Mouse (Mus musculus) spleen, adult 2 months (tissue): ENCODE measurements around the gene Polr3f. TPM values are rescaled to one million over a fixed set of nuclear protein-coding genes. Genes with fewer than 3 reads are reported as not detected.

Experiments used
- DNase-seq, 2 experiments: peaks; one replicate each; pipeline versions ENCODE4 v3.0.0 to v3.0.0-alpha.2; 2012 to 2021; ENCODE audit warnings: low spot score in 2 of 2, low read depth in 1 of 2
- H3K27ac ChIP-seq: fragments of 200-500 bp; 2 replicates; pipeline ENCODE4 v1.5.1; 2012; ENCODE audit warnings: low read length, inconsistent platforms; ENCODE audit not compliant: insufficient read depth
- H3K27me3 ChIP-seq: fragments of 200-500 bp; 2 replicates; pipeline ENCODE4 v1.6.1; 2012; ENCODE audit warnings: mild to moderate bottlenecking, moderate library complexity, low read length, inconsistent platforms; ENCODE audit not compliant: control insufficient read depth, insufficient read depth
- H3K36me3 ChIP-seq: fragments of 200-500 bp; 2 replicates; pipeline ENCODE4 v1.6.1; 2012; ENCODE audit warnings: mild to moderate bottlenecking, low read length, inconsistent platforms; ENCODE audit not compliant: control insufficient read depth, insufficient read depth
- H3K4me1 ChIP-seq: fragments of 200-500 bp; 2 replicates; pipeline ENCODE4 v1.6.1; 2011; ENCODE audit warnings: inconsistent platforms; ENCODE audit not compliant: control insufficient read depth, insufficient read depth, insufficient read length
- H3K4me3 ChIP-seq: fragments of 200-500 bp; 2 replicates; pipeline ENCODE4 v1.5.1; 2011; ENCODE audit warnings: mild to moderate bottlenecking, inconsistent platforms; ENCODE audit not compliant: insufficient read depth, insufficient read length; ENCODE audit errors: extremely low read depth
- CTCF ChIP-seq: fragments of 200-500 bp; IDR thresholded peaks from 2 replicates; pipeline ENCODE4 v1.5.1; 2011; ENCODE audit warnings: mild to moderate bottlenecking, inconsistent platforms; ENCODE audit not compliant: insufficient read depth, insufficient read length, insufficient replicate concordance; ENCODE audit errors: extremely low read depth
- POLR2A ChIP-seq: fragments of 200-500 bp; IDR thresholded peaks from 2 replicates; pipeline ENCODE4 v1.6.1; 2011; ENCODE audit warnings: low read depth, low read length, inconsistent platforms
- WGBS: fragments of 180-500 bp; shearing (Covaris S2); methylation state at CpG from one replicate; pipeline ENCODE4 v1.1.7; 2018; 5-methylcytosine and 5-hydroxymethylcytosine counted together
- polyA plus RNA-seq: library from polyadenylated mRNA; depleted of rRNA; stranded (reverse); fragments of >200 nt; gene quantifications from 2 replicates; pipeline ENCODE4 v1.2.3, GENCODE M21; 2012

The Polr3f gene
- polyA plus RNA-seq, 1 experiment: 4.8 TPM

DNA sequence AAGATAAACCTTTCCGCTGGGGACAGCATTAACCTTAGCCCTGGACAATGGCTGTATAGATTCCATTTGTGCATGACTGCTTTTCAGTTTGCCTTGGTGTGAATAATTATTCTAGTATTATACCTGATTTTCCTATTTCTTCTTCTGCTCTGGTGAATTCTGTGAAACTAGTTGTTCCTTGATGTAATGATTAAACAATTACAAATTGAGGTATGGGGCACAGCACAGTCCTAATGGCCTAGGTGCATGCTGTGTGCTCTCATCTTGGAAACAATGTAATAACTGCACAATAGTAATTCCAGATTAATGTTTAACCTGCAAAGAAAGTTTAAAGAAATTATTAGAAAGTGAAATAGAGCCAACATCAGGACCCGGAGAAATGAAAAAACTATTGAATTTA is 17.5 kb downstream of the Polr3f start:
- Histone ChIP-seq H3K4me1 (no peaks in the 10 kb centered on the region), H3K27ac (no peak overlapping the region), H3K4me3 (no peak overlapping the region), H3K36me3 (peaks cover 7% of the 10 kb centered on the region; the same call in 1 of the 2 replicates), H3K27me3 (no peaks in the 10 kb centered on the region)
- WGBS: 94% methylated on average over 2 of the region's 2 CpGs
- no peak for TF ChIP-seq CTCF
- no peak for TF ChIP-seq POLR2A
- DNase-seq: no peak

DNA sequence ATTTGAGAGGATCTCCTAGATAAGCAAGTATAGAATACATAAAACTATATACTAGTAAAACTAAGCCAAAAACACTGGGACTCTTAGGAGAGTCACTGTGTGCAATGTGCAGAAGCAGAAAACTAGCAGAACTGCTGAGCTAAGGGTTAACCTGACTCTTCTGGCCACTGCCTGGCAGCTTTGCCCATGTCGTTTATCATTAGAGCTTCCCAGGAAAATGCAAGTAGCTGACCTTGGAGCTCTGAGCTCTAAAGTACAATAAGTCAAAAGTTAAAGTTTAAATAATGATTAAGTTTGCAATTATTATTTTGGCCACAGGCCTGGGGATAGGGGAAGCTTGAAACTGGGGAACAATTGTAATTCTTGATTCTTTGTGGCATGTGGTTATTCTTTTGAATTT is 18.0 kb downstream of the Polr3f start:
- 66% methylated on average over 1 of the region's 1 CpGs for WGBS
- no peak for DNase-seq
- Histone ChIP-seq H3K4me3 (no peak overlapping the region), H3K27me3 (no peaks in the 10 kb centered on the region), H3K4me1 (no peaks in the 10 kb centered on the region), H3K27ac (no peak overlapping the region), H3K36me3 (peaks cover 7% of the 10 kb centered on the region; the same call in 1 of the 2 replicates)
- no peak for TF ChIP-seq CTCF
- TF ChIP-seq POLR2A: no peak

GRCm38 (mm10) chr2:144547559-144547958 is 20.0 kb downstream of the Polr3f start:
- Histone ChIP-seq H3K4me3 (no peak overlapping the region), H3K27ac (no peak overlapping the region), H3K36me3 (peaks cover 6% of the 10 kb centered on the region; the same call in 1 of the 2 replicates), H3K27me3 (no peaks in the 10 kb centered on the region), H3K4me1 (no peaks in the 10 kb centered on the region)
- 85% methylated on average over 4 of the region's 4 CpGs for WGBS
- DNase-seq: no peak
- TF ChIP-seq CTCF: no peak
- no peak for TF ChIP-seq POLR2A

DNA sequence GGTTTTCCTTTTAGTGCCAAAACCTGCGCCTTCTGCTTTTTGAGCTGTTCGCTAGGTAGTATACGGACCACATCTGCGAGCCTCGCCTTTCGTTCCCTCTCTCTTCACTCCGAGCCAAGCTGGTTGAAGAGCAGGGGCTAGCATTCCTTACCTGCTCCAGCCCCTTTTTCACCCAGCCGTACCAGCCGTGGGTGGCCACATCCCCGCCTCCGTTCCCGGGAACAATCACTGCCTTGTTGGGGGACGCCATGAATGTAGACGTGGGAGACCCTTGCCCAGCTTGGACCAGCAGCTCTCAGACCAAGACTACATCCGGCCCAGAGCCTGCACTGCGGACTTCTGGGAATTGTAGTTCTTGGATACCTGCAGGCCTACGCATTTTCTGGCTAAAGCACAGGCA is 23.0 kb downstream of the Polr3f start, which contains the start of gene Rbbp9:
Gene Rbbp9 (minus strand): TSS at position 341 of the 400 bp plus-strand sequence.
- Histone ChIP-seq H3K27ac (0 out of 2 replicates have a peak within 1 kb of the TSS, but pooled peaks have one; percentile 2), H3K27me3 (no peaks in the 10 kb centered on the region), H3K4me1 (peaks cover 4% of the 10 kb centered on the region; the same call in 1 of the 2 replicates), H3K36me3 (peaks cover 2% of the 10 kb centered on the region; the same call in 1 of the 2 replicates), H3K4me3 (peak within 1 kb of the TSS; percentile 73)
- TF ChIP-seq CTCF (no peak), POLR2A (no peak)
- WGBS: 3% methylated on average over 17 of the region's 17 CpGs
- peak in 1 of 2 experiments; percentile 35 for DNase-seq

DNA sequence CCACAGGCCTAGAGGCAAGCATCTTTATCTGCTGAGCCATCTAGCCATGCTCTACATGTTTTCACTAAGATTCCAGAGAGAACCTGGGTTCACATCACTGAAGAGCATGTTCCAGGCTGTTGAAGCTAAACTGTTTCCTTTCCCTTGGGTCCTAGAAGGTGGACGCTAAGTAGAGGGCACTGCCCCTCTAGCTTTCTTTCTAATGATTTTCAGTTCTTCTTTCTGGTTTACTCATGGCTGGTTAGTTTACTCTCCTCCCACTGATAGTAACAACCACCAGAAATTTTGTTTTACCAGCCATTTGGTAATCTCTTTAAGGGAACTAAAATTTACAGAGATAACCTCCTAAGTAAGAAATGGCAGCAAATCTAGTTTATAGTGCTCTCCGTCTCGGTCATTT is 26.4 kb downstream of the Polr3f start:
- 68% methylated on average over 3 of the region's 3 CpGs for WGBS
- DNase-seq: no peak
- H3K27me3 ChIP-seq: no peaks in the 10 kb centered on the region
- H3K4me1 ChIP-seq: peaks cover 4% of the 10 kb centered on the region; the same call in 1 of the 2 replicates
- no peaks in the 10 kb centered on the region for H3K36me3 ChIP-seq
- no peak overlapping the region for H3K4me3 ChIP-seq
- no peak overlapping the region for H3K27ac ChIP-seq
- TF ChIP-seq POLR2A (no peak), CTCF (no peak)

DNA sequence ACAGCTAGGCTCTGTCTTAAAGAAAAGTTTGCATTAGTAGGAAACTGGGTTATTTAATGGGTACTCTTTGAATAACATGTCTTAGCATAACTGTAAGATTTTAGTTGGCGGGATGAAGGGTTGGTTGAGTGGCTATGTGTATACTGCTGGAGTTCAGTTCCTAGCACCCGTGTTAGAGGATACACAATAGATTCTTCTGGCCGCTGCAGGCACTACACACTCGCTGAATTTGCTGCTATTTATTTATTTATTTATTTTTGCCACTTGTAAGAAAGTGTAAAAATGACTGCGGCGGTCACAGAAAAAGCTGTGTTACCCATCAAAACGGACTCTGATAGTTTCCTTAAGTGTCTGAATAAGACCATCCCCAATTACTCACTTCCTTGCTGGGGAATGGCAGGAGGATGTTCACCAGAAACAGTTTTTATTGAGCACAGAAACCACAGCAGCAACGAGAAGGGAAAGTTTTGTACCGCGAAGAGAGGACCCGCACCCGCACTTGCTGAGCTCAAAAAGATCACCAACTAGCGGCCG is 27.8 kb downstream of the Polr3f start:
- Histone ChIP-seq H3K4me1 (peaks cover 4% of the 10 kb centered on the region; the same call in 1 of the 2 replicates), H3K27ac (peak overlapping the region; percentile 87), H3K36me3 (peaks cover 2% of the 10 kb centered on the region; the same call in 1 of the 2 replicates), H3K4me3 (peak overlapping the region; percentile 93), H3K27me3 (no peaks in the 10 kb centered on the region)
- no peak for TF ChIP-seq CTCF
- no peak for TF ChIP-seq POLR2A
- peak in 1 of 2 experiments; percentile 26 for DNase-seq
- 1% methylated on average over 14 of the region's 14 CpGs for WGBS

GRCm38 (mm10) chr2:144555820-144556552 is 28.5 kb downstream of the Polr3f start, which contains the start of gene Sec23b:
TSS of gene Sec23b (plus strand) at chr2:144556229.
- WGBS: under 1% methylated on average over 44 of the region's 44 CpGs

More at GRCm38 (mm10) chr2:144555820-144556552, 28.5 kb downstream of the Polr3f start, which contains the start of gene Sec23b:
- peaks cover 4% of the 10 kb centered on the region; the same call in 1 of the 2 replicates for H3K4me1 ChIP-seq
- peak within 1 kb of the TSS; percentile 87 for H3K27ac ChIP-seq
- peak within 1 kb of the TSS; percentile 93 for H3K4me3 ChIP-seq
- DNase-seq: peak; percentile 93 to 96
- H3K27me3 ChIP-seq: no peaks in the 10 kb centered on the region
- peaks cover 2% of the 10 kb centered on the region; the same call in 1 of the 2 replicates for H3K36me3 ChIP-seq
- TF ChIP-seq CTCF (no peak), POLR2A (peak; percentile 65)
